Mouse (Mus musculus): ENCODE data around the gene Nr1h3.

GRCm38 (mm10) chr2:91244557-91245228 lies 42.1 kb upstream of the Nr1h3 start:
- TF ChIP-seq MAZ (IDR thresholded peaks at IDR 0.05; ENCODE audit: low read depth, low read length) (no peak), POLR2A (IDR thresholded peaks at IDR 0.05; ENCODE audit: low read depth, low read length) (no peak), CTCF (conservative IDR thresholded peaks at IDR 0.05 in 1 of 2, IDR thresholded peaks at IDR 0.05 in 1 of 2; ENCODE audit: low read depth in 2 of 2, low read length in 2 of 2) (no peak), USF1 (IDR thresholded peaks at IDR 0.05; ENCODE audit: low read depth, low read length) (no peak), TCF12 (IDR thresholded peaks at IDR 0.05; ENCODE audit: low read depth, low read length) (no peak), ZNF384 (IDR thresholded peaks at IDR 0.05; ENCODE audit: low read depth, low read length) (no peak)
